Mouse (Mus musculus) liver, postnatal 0 days (tissue): Measurements from ENCODE around the gene Ftsj1. TPM values are rescaled to one million over a fixed set of nuclear protein-coding genes. Genes with fewer than 3 reads are reported as not detected.

Experiments
- ATAC-seq: fragments of 200-750 bp; cut with Nextera tagmentation; 2 replicates; pipeline ENCODE4 v1.8.0; 2017; ENCODE audit warnings: mild to moderate bottlenecking, moderate library complexity
- DNase-seq: peaks from one replicate; pipeline ENCODE4 v3.0.0-alpha.2; 2016
- H3K27ac ChIP-seq: fragments of 300-500 bp; sonication (generic); 2 replicates; pipeline ENCODE4 v1.5.1; 2014; ENCODE audit warnings: antibody characterized with exemption, moderate library complexity, mild to moderate bottlenecking, low read depth
- H3K27me3 ChIP-seq: fragments of 300-500 bp; sonication (generic); 2 replicates; pipeline ENCODE4 v1.6.1; 2014; ENCODE audit warnings: low read length, control low read depth, mixed read lengths; ENCODE audit not compliant: insufficient read depth
- H3K36me3 ChIP-seq: fragments of 300-500 bp; sonication (generic); replicated peaks from 2 replicates; pipeline ENCODE4 v1.6.1; 2014; ENCODE audit warnings: mild to moderate bottlenecking, control low read depth, low read length, moderate library complexity, mixed read lengths; ENCODE audit not compliant: insufficient read depth
- H3K4me1 ChIP-seq: fragments of 300-500 bp; sonication (generic); 2 replicates; pipeline ENCODE4 v1.6.1; 2014; ENCODE audit warnings: antibody characterized with exemption, mild to moderate bottlenecking, control low read depth; ENCODE audit not compliant: insufficient read depth
- H3K4me2 ChIP-seq: fragments of 300-500 bp; sonication (generic); 2 replicates; pipeline ENCODE4 v1.6.1; 2014; ENCODE audit warnings: low read depth, mild to moderate bottlenecking, low read length, moderate library complexity, mixed read lengths
- H3K4me3 ChIP-seq: fragments of 300-500 bp; sonication (generic); 2 replicates; pipeline ENCODE4 v1.5.1; 2014; ENCODE audit warnings: low read depth, low read length
- H3K9ac ChIP-seq: fragments of 300-500 bp; sonication (generic); replicated peaks from 2 replicates; pipeline ENCODE4 v1.6.1; 2014; ENCODE audit warnings: mild to moderate bottlenecking, moderate library complexity
- H3K9me3 ChIP-seq: fragments of 300-500 bp; sonication (generic); 2 replicates; pipeline ENCODE4 v1.6.1; 2016; ENCODE audit warnings: mild to moderate bottlenecking, control low read depth, low read length, mixed read lengths
- CTCF ChIP-seq: sonication (generic); IDR thresholded peaks from 2 replicates; pipeline ENCODE4 v1.5.1; 2016; ENCODE audit warnings: antibody characterized with exemption, low read depth
- EP300 ChIP-seq: IDR thresholded peaks from 2 replicates; pipeline ENCODE4 v1.6.1; 2016; ENCODE audit warnings: antibody characterized with exemption, low read depth, mild to moderate bottlenecking
- WGBS: fragments of 180-500 bp; shearing (Covaris S2); extraction: QIAGEN DNeasy Blood & Tissue Kit; methylation state at CpG from one replicate; pipeline ENCODE4 v1.1.7; 2014; ENCODE audit not compliant: insufficient replicate concordance; 5-methylcytosine and 5-hydroxymethylcytosine counted together
- polyA plus RNA-seq: library from polyadenylated mRNA; unstranded; fragments of >200 nt; fragmentation: Nextera tagmentation; extraction: Ambion mirVana; gene quantifications from 2 replicates; pipeline ENCODE4 v1.2.1, GENCODE M21; 2015

Gene Ftsj1
- polyA plus RNA-seq, 1 experiment from 2014 or later, result 17.7 TPM

DNA sequence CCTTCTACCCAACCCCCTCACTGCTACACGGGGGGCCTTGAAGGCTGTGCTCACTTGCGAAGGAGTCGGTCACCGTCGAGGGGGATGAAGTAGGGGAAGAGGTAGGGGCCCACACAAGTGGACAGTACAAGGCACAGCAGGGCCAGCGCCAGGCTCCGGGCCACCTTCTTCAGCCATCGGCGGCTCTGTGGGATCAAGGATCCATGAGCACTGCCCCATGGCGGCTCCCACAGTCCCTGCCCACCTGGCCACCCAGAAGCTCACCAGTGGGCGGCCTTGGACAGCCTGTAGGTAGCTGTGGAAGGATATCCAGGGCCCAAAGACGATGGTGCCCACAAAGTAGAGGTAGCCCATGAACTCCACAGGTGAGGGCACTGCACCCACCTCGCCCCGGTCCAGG, 49.1 kb downstream of the Ftsj1 start:
- H3K36me3 ChIP-seq, result no peaks in the 10 kb centered on the region
- no peak for TF ChIP-seq CTCF
- no peak for TF ChIP-seq EP300
- no peak overlapping the region for H3K4me3 ChIP-seq
- ATAC-seq (no peak), DNase-seq (no peak)
- no peak overlapping the region for H3K4me2 ChIP-seq
- no peak overlapping the region for H3K9ac ChIP-seq
- H3K9me3 ChIP-seq, result no peaks in the 10 kb centered on the region
- no peaks in the 10 kb centered on the region for H3K4me1 ChIP-seq
- WGBS, result 80% methylated on average over 14 of the region's 14 CpGs
- no peaks in the 10 kb centered on the region for H3K27me3 ChIP-seq
- no peak overlapping the region for H3K27ac ChIP-seq

DNA sequence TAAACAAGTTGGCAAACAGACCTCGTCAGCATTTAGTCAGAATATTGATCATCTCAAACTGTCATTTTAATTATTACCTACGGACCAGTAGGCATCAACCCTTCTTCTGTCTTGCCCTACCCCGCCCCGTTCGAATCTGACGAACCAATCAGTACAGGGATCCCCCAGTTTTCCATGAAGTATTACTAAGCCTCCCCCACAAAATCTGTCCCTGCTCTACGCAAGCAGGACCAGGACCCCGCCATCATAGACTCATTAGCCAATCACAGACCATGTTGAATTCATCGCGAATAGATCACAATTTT, 58.8 kb downstream of the Ftsj1 start, which contains the start of gene Ebp:
Gene Ebp, minus strand, starts transcription at position 94 of the 305 bp plus-strand sequence.
- Histone ChIP-seq H3K36me3 (no peaks in the 10 kb centered on the region), H3K9ac (peak within 1 kb of the TSS; percentile 79), H3K4me1 (no peaks in the 10 kb centered on the region), H3K27ac (peak within 1 kb of the TSS; percentile 90), H3K27me3 (no peaks in the 10 kb centered on the region), H3K4me3 (peak within 1 kb of the TSS; percentile 76), H3K9me3 (no peaks in the 10 kb centered on the region), H3K4me2 (peak within 1 kb of the TSS; percentile 80)
- WGBS, result 30% methylated on average over 10 of the region's 10 CpGs
- no peak for TF ChIP-seq CTCF
- TF ChIP-seq EP300, result no peak
- DNase-seq, result peak; percentile 30
- ATAC-seq, result peak; percentile 72

DNA sequence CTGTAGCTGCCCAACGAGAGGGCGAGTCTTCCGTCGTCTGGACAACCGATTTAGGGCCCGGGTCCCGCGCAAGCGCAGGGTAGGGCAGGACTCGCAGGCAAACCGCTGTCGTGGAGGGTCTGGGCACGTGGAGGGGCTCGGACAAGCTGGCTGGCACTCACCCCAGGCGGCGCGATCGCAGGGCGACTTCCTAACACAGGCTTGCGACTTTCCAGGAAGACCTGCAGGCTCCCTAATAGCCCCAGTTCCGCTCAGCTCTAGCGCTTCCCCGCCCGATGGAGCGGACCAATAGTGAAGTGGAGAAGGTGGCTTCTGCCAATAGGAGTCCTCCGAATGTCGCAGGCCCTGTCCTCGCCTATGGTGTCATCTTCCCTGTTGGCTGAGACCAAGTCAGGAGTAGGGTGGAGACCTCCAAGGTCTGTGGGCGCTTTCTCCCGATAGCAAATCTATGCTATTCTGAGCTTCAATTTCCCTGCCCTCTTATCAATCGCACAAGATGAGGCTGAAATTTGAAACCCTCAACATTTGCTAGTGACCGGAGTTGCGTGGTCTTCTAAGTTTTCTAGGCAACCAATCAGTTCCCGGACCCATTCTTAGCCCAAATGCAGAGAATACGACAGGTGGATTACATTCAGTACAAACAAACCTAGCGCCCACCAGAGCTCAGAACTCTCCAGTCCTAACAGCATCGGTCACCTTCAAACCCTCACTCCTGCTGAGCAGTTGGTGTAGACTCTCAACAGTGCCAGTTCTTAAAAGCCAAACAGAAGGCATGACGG, 59.4 kb downstream of the Ftsj1 start:
- no peaks in the 10 kb centered on the region for H3K4me1 ChIP-seq
- no peaks in the 10 kb centered on the region for H3K27me3 ChIP-seq
- DNase-seq, result peak; percentile 84
- 20% methylated on average over 38 of the region's 38 CpGs for WGBS
- H3K4me2 ChIP-seq, result peak overlapping the region; percentile 80
- peak overlapping the region; percentile 90 for H3K27ac ChIP-seq
- H3K9ac ChIP-seq, result peak overlapping the region; percentile 79
- peak overlapping the region; percentile 76 for H3K4me3 ChIP-seq
- ATAC-seq, result peak; percentile 97
- H3K36me3 ChIP-seq, result no peaks in the 10 kb centered on the region
- no peaks in the 10 kb centered on the region for H3K9me3 ChIP-seq
- TF ChIP-seq EP300 (no peak), CTCF (no peak)

DNA sequence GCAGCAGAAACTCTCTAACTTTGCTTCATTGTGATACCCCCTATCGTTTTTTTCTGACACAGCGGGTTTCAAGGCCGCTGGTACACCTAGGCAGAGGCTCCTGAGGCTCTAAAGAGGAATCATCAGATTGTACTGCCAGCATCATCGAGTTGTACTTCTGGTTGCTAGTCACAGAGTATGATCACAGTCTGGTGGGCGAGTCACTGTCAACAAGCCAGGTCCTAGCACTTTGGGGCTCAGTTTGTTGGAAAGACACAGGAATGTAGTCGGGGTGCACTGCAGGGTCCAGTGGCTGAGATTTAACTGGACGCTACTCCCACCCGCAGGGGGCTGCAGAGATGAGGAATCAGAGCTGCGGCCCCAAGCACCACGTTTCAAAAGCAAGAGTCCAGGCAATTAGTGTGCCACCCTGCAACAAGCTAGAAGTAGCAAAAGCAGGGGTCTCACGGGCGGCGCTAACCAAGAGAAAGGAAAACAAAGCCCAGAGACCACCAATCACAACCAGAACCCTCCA, 60.0 kb downstream of the Ftsj1 start:
- H3K9me3 ChIP-seq, result no peaks in the 10 kb centered on the region
- no peaks in the 10 kb centered on the region for H3K36me3 ChIP-seq
- peak overlapping the region; percentile 76 for H3K4me3 ChIP-seq
- DNase-seq, result no peak
- H3K4me2 ChIP-seq, result peak overlapping the region; percentile 80
- ATAC-seq, result no peak
- no peaks in the 10 kb centered on the region for H3K4me1 ChIP-seq
- H3K9ac ChIP-seq, result peak overlapping the region; percentile 79
- H3K27ac ChIP-seq, result peak overlapping the region; percentile 90
- 10% methylated on average over 13 of the region's 13 CpGs for WGBS
- H3K27me3 ChIP-seq, result no peaks in the 10 kb centered on the region
- TF ChIP-seq CTCF, result 0 out of 2 replicates have a peak, but pooled peaks have one; percentile 9
- TF ChIP-seq EP300, result no peak

Other genes with a start within 250 kb of the Ftsj1 start
- gene Glod5, start 233.9 kb downstream of the Ftsj1 start, polyA plus RNA-seq, result 2.6 and 4.3 TPM in 2 replicates
- gene Suv39h1, start 177.6 kb downstream of the Ftsj1 start, polyA plus RNA-seq, result 13.9 and 15.8 TPM in 2 replicates
- 2.4 and 2.9 TPM in 2 replicates for gene Was, start 161.9 kb downstream of the Ftsj1 start, polyA plus RNA-seq
- 4.6 and 5.6 TPM in 2 replicates for gene Wdr13, start 119.5 kb downstream of the Ftsj1 start, polyA plus RNA-seq
- 413 and 415 TPM in 2 replicates for gene Rbm3, start 106.5 kb downstream of the Ftsj1 start, polyA plus RNA-seq
- gene Tbc1d25, start 76.2 kb downstream of the Ftsj1 start, polyA plus RNA-seq, result 2.1 and 2.2 TPM in 2 replicates
- 74.7 and 84.5 TPM in 2 replicates for gene Ebp, start 58.9 kb downstream of the Ftsj1 start, polyA plus RNA-seq
- 1.5 and 1.9 TPM in 2 replicates for gene Porcn, start 45.9 kb downstream of the Ftsj1 start, polyA plus RNA-seq
- 32.0 and 35.9 TPM in 2 replicates for gene Slc38a5, start 18.7 kb upstream of the Ftsj1 start, polyA plus RNA-seq
- gene Ssxb10, start 75.0 kb upstream of the Ftsj1 start, polyA plus RNA-seq, result not detected in 2 replicates
- gene Ssxb9, start 114.6 kb upstream of the Ftsj1 start, polyA plus RNA-seq, result not detected in 2 replicates
- not detected in 2 replicates for gene Ssxb1, start 160.9 kb upstream of the Ftsj1 start, polyA plus RNA-seq
- gene Ssxb2, start 209.3 kb upstream of the Ftsj1 start, polyA plus RNA-seq, result not detected in 2 replicates